Comparison of ENCODE assay signal across 1 mouse cellular context in the genomic region with DNA sequence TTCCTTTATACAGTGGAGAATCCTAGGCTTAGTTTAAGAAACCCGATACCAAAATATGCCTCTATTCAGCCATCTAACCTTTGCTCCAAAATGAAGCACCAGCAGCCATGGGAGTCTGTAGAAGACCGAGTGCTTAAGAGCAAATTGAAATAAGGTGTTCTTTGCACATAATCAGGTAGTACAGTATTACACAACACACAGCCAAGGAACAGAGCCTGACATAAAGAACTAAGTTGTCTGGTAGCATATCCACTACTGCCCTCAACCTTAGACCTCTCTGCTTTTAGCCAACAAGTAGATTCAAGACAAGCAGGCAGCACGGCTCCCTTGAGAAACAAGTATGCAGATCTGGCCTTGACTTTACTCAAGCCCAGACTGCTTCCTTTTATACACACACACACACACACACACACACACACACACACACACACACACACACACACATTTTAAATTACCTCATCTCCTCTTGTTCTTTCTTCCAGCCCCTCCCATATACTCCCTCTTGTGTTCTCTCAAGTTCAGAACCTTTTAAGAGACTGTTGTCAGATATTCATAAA.
TF ChIP-seq lines count a peak whose summit lies in the region.

No protein-coding gene starts in this region.

TF ChIP-seq in CH12.LX, 34 proteins besides CTCF, POLR2A, EP300 and RAD21:
- TF ChIP-seq ETS1 (conservative IDR thresholded peaks at IDR 0.05; ENCODE audit: low read depth, low read length) (no peak), MYC (IDR thresholded peaks at IDR 0.05; ENCODE audit: low read depth, low read length) (no peak), USF1 (IDR thresholded peaks at IDR 0.05; ENCODE audit: low read depth, low read length) (no peak), MEF2A (IDR thresholded peaks at IDR 0.05; ENCODE audit: borderline replicate concordance, low read depth, low read length) (no peak), ZC3H11A (IDR thresholded peaks at IDR 0.05; ENCODE audit: low read depth, low read length) (no peak), ZNF384 (IDR thresholded peaks at IDR 0.05; ENCODE audit: low read depth, low read length) (no peak), HCFC1 (IDR thresholded peaks at IDR 0.05; ENCODE audit: low read depth, low read length) (no peak), CHD1 (IDR thresholded peaks at IDR 0.05; ENCODE audit: low read depth, low read length) (no peak), KAT2A (IDR thresholded peaks at IDR 0.05; ENCODE audit: insufficient replicate concordance, low read length) (no peak), PAX5 (IDR thresholded peaks at IDR 0.05; ENCODE audit: low read length) (no peak), MAZ (IDR thresholded peaks at IDR 0.05; ENCODE audit: low read depth, low read length) (no peak), TCF12 (IDR thresholded peaks at IDR 0.05; ENCODE audit: low read depth, low read length) (no peak), NRF1 (IDR thresholded peaks at IDR 0.05; ENCODE audit: low read depth, low read length) (no peak), JUND (conservative IDR thresholded peaks at IDR 0.05; ENCODE audit: low read depth, low read length) (no peak), POLR2AphosphoS2 (IDR thresholded peaks at IDR 0.05; ENCODE audit: low read depth, low read length) (no peak), JUN (IDR thresholded peaks at IDR 0.05; ENCODE audit: insufficient read depth, low read depth, low read length) (no peak), MAFK (IDR thresholded peaks at IDR 0.05; ENCODE audit: insufficient replicate concordance, low read length) (no peak), BHLHE40 (IDR thresholded peaks at IDR 0.05; ENCODE audit: low read depth, low read length) (no peak), SIN3A (IDR thresholded peaks at IDR 0.05; ENCODE audit: low read length) (no peak), UBTF (IDR thresholded peaks at IDR 0.05; ENCODE audit: low read depth, low read length) (no peak)
